Mouse (Mus musculus) spleen, adult 2 months (tissue): ENCODE data around the gene Flnb.

Source experiments
- CTCF ChIP-seq: fragments of 200-500 bp; IDR thresholded peaks from 2 replicates; pipeline ENCODE4 v1.5.1; 2011; ENCODE audit warnings: mild to moderate bottlenecking, inconsistent platforms; ENCODE audit not compliant: insufficient read depth, insufficient read length, insufficient replicate concordance; ENCODE audit errors: extremely low read depth
- POLR2A ChIP-seq: fragments of 200-500 bp; IDR thresholded peaks from 2 replicates; pipeline ENCODE4 v1.6.1; 2011; ENCODE audit warnings: low read depth, low read length, inconsistent platforms

- TF ChIP-seq CTCF = no peak
- no peak for TF ChIP-seq POLR2A
Observed at GRCm38 (mm10) chr14:7832440-7832783, 14.7 kb downstream of the Flnb start.
